Mouse (Mus musculus) limb, embryonic 11.5 days (tissue): Measurements from ENCODE around the gene Stag2. TPM values are rescaled to one million over a fixed set of nuclear protein-coding genes. Genes with fewer than 3 reads are reported as not detected.
A peak's percentile ranks its signal among the peaks of the same experiment; 100 is the strongest.

Experiments
- ATAC-seq: fragments of 200-750 bp; cut with Nextera tagmentation; 2 replicates; pipeline ENCODE4 v1.8.0; 2017; ENCODE audit warnings: low read depth; ENCODE audit not compliant: insufficient number of reproducible peaks, low FRiP score, low TSS enrichment
- DNase-seq: peaks from one replicate; pipeline ENCODE4 v3.0.0-alpha.2; 2015; ENCODE audit warnings: low spot score
- H3K27ac ChIP-seq: fragments of 300-500 bp; sonication (generic); replicated peaks from 2 replicates; pipeline ENCODE4 v1.5.1; 2014; ENCODE audit warnings: low read depth, mild to moderate bottlenecking, low read length
- H3K27me3 ChIP-seq: fragments of 300-500 bp; sonication (generic); 2 replicates; pipeline ENCODE4 v1.6.1; 2014; ENCODE audit warnings: mild to moderate bottlenecking, low read length, mixed read lengths; ENCODE audit not compliant: control insufficient read depth, insufficient read depth
- H3K36me3 ChIP-seq: fragments of 300-500 bp; sonication (generic); 2 replicates; pipeline ENCODE4 v1.6.1; 2014; ENCODE audit warnings: mild to moderate bottlenecking, low read length, moderate library complexity, mixed read lengths; ENCODE audit not compliant: control insufficient read depth, insufficient read depth
- H3K4me1 ChIP-seq: fragments of 300-500 bp; sonication (generic); 2 replicates; pipeline ENCODE4 v1.6.1; 2014; ENCODE audit warnings: low read length, mixed read lengths; ENCODE audit not compliant: control insufficient read depth, insufficient read depth
- H3K4me2 ChIP-seq: fragments of 300-500 bp; sonication (generic); 2 replicates; pipeline ENCODE4 v1.6.1; 2014; ENCODE audit warnings: low read depth, mild to moderate bottlenecking, moderate library complexity; ENCODE audit not compliant: severe bottlenecking
- H3K4me3 ChIP-seq: fragments of 300-500 bp; sonication (generic); 2 replicates; pipeline ENCODE4 v1.5.1; 2014; ENCODE audit warnings: low read depth, low read length
- H3K9ac ChIP-seq: fragments of 300-500 bp; sonication (generic); 2 replicates; pipeline ENCODE4 v1.6.1; 2014; ENCODE audit warnings: mild to moderate bottlenecking, low read length
- H3K9me3 ChIP-seq: fragments of 300-500 bp; sonication (generic); 2 replicates; pipeline ENCODE4 v1.6.1; 2016; ENCODE audit warnings: low read length; ENCODE audit not compliant: control insufficient read depth
- WGBS: fragments of 180-500 bp; shearing (Covaris S2); extraction: QIAGEN DNeasy Blood & Tissue Kit; methylation state at CpG from one replicate; pipeline ENCODE4 v1.1.7; 2014; 5-methylcytosine and 5-hydroxymethylcytosine counted together
- polyA plus RNA-seq: library from polyadenylated mRNA; unstranded; fragments of >200 nt; fragmentation: Nextera tagmentation; extraction: Ambion mirVana; gene quantifications from 2 replicates; pipeline ENCODE4 v1.2.1, GENCODE M21; 2014

Gene Stag2
- polyA plus RNA-seq, 1 experiment from 2014 or later: 58.7 TPM

- ATAC-seq (no peak), DNase-seq (no peak)
- no peaks in the 10 kb centered on the region for H3K27me3 ChIP-seq
- no peak overlapping the region for H3K4me2 ChIP-seq
- no peak overlapping the region for H3K4me3 ChIP-seq
- H3K36me3 ChIP-seq: no peaks in the 10 kb centered on the region
- H3K27ac ChIP-seq: no peak overlapping the region
- no peaks in the 10 kb centered on the region for H3K4me1 ChIP-seq
- no peaks in the 10 kb centered on the region for H3K9me3 ChIP-seq
- H3K9ac ChIP-seq: no peak overlapping the region
- 62% methylated on average over 5 of the region's 5 CpGs for WGBS
Observed at GRCm38 (mm10) chrX:42148016-42148451, 1.1 kb upstream of the Stag2 start.

DNA sequence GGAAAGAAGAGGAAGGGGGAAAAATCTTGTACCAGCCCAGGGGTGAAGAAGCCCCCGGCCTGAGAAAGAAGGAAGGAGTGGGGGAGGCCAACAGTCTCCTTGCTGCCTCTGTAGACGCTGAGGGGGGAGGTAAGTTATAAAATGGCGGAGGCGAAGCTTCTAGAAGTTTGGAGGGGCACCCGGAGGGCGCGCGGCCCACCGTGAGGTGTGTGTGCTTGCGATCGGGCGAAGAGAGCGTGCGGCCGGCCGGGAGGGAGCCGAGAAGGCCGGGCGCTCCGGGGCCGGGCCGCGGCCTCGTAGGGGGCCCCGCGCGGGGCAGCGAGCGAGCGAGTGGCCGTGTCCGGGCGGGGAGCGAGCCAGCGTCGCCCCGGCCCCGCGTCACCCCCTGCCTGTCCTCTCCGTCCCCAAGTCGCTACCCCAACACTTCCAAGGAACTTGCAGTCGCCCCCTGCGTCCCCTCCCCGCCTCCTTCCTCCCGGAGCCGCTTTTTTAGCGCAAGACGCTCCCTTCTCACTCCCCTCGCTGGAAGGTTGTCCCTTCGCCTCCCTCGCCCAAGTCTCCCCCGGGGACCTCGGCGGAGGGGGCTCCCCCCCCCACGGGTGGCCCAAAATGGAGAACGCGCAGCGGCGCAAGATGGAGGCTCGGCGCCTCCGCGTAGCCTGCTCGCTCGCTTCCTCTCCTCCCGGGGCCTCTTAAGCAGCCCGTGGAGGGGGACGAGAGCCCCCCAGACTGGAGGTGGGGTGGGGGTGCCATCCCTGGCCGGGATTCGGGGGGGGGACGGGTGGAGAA is 634 bp downstream of the Stag2 start:
- Histone ChIP-seq H3K4me2 (peak overlapping the region; percentile 46), H3K9ac (peak overlapping the region; percentile 96), H3K9me3 (no peaks in the 10 kb centered on the region), H3K27ac (peak overlapping the region; percentile 99), H3K4me1 (no peaks in the 10 kb centered on the region), H3K36me3 (no peaks in the 10 kb centered on the region), H3K27me3 (no peaks in the 10 kb centered on the region), H3K4me3 (peak overlapping the region; percentile 51)
- DNase-seq: peak; percentile 62
- 16% methylated on average over 52 of the region's 71 CpGs for WGBS
- ATAC-seq: peak; percentile 54

DNA sequence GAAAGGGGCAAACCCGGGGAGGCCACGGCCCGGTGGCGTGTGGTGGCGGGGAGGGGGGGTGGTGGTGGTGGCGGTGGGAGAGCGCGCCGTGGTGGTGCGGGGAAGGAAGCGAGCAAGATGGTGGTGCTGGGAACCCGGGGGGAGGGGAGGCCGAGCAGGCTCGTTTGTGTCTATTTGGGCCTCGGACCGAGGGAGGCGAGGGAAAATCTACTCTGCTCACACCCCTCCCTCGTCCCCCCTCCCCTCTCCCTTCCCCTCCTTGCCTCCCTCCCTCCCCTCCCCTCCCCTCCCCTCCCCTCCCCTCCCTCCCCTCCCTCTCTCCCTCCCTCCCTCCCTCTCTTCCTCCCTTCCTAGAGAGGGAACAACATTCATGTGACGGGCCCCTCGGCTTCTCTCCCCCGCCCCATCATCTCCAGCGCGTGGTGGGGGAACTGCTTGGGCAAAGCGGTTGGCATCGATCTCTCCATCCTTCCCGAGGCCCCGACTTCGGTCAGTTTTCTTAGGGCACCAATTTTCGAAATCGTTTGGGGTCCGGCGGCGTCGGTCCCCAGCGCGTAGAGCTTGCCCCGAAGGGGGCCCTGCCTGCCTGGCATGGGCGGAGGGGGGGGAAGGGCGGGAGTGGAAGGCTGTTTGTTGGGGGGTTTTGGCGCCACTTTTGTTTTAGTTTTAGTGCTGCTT is 1.4 kb downstream of the Stag2 start:
- Histone ChIP-seq H3K36me3 (no peaks in the 10 kb centered on the region), H3K27me3 (no peaks in the 10 kb centered on the region), H3K4me2 (peak overlapping the region; percentile 46; the same call in 1 of the 2 replicates), H3K9ac (peak overlapping the region; percentile 96), H3K4me3 (peak overlapping the region; percentile 51), H3K9me3 (no peaks in the 10 kb centered on the region), H3K4me1 (no peaks in the 10 kb centered on the region), H3K27ac (peak overlapping the region; percentile 99)
- ATAC-seq: peak; percentile 84
- 17% methylated on average over 15 of the region's 40 CpGs for WGBS
- DNase-seq: peak; percentile 81

DNA sequence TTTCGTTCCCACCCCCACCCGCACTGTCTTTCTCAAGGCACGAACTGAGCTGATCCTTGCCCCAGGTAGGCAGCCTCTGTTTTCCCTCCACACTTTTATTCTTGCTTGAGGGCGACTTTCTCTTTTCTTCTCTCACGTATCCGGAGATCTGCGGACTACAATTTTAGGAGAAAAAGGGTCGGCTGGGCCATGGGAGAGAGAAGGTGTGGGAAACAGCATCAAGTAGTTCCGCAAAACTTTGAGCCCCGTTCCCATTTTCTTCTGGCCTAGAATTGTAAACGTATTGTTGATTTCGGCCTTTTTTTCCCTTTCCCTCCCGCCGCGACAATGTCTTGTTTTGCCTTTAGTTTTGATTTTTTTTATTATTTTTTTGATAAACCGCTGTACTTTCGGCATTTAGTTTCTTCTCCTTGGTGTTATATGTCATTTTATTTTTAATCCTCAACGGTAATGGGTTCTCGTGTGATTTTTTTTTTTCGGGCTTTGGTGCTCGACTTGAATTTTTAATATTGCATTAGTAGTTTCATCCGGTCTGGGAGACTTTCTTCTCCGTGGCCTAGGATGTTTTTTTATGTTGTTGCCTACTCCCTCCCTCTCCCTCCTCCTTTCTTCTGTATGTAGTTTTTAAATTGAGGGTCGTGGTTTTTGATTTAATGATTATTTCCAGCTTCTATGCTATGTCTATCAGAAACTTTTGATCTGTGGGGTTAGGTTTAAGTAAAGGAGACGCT is 2.1 kb downstream of the Stag2 start:
- no peak for ATAC-seq
- no peak for DNase-seq
- Histone ChIP-seq H3K4me1 (no peaks in the 10 kb centered on the region), H3K27ac (peak overlapping the region; percentile 84), H3K36me3 (no peaks in the 10 kb centered on the region), H3K27me3 (no peaks in the 10 kb centered on the region), H3K4me3 (peak overlapping the region; percentile 51), H3K9me3 (no peaks in the 10 kb centered on the region), H3K9ac (peak overlapping the region; percentile 72), H3K4me2 (peak overlapping the region; percentile 48; the same call in 1 of the 2 replicates)
- 15% methylated on average over 25 of the region's 25 CpGs for WGBS

DNA sequence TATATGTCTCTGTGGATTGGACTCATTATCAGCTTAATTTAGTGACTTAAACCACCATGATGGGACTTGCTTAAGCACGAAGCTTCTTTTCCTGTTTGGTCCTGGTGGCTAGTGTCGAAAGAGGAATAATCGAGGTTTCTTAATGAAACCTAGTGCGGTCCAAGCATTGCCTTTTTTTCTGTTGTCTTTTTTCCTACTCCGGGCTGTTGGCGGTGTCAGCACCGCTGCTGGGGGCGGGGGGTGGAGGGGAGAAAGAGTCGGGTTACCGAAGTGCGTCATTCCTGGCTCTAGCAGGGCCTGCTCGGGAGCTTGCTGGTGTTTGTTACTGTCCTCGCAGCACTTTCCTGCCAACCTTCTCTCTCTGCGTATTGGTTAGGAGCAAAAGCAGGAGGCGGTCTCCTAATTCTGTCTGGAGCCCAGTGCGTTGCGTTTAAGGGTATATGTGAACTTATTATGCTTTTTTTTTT is 2.8 kb downstream of the Stag2 start:
- H3K4me2 ChIP-seq: peak overlapping the region; percentile 48; the same call in 1 of the 2 replicates
- no peaks in the 10 kb centered on the region for H3K9me3 ChIP-seq
- ATAC-seq (peak; percentile 75), DNase-seq (peak; percentile 81)
- H3K36me3 ChIP-seq: no peaks in the 10 kb centered on the region
- no peaks in the 10 kb centered on the region for H3K27me3 ChIP-seq
- no peaks in the 10 kb centered on the region for H3K4me1 ChIP-seq
- H3K4me3 ChIP-seq: peak overlapping the region; percentile 51
- 12% methylated on average over 17 of the region's 17 CpGs for WGBS
- peak overlapping the region; percentile 84 for H3K27ac ChIP-seq
- H3K9ac ChIP-seq: peak overlapping the region; percentile 58

DNA sequence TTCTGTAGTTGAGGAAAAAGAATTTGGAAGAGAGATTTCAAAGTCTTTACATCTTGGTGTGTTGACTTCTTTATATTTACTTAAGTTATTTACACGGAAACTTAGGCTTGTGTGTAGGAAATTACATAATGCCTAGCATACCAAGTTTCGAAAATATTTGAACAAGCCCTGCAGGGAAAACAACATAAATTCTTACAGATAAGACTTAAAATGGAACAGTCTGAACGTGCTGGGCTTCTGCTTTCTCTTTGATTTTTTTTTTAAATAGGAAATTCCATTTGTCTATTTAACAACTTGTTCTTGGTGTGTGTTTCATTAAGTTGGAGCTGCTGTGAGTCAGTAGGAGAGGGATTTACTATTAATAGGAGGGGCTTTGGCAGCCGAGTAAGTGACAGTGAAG is 3.9 kb downstream of the Stag2 start:
- Histone ChIP-seq H3K27ac (no peak overlapping the region), H3K9ac (no peak overlapping the region), H3K4me1 (no peaks in the 10 kb centered on the region), H3K4me2 (peak overlapping the region; percentile 48), H3K27me3 (no peaks in the 10 kb centered on the region), H3K4me3 (peak overlapping the region; percentile 20; the same call in 1 of the 2 replicates), H3K36me3 (no peaks in the 10 kb centered on the region), H3K9me3 (no peaks in the 10 kb centered on the region)
- ATAC-seq: no peak
- no peak for DNase-seq
- 22% methylated on average over 4 of the region's 4 CpGs for WGBS

DNA sequence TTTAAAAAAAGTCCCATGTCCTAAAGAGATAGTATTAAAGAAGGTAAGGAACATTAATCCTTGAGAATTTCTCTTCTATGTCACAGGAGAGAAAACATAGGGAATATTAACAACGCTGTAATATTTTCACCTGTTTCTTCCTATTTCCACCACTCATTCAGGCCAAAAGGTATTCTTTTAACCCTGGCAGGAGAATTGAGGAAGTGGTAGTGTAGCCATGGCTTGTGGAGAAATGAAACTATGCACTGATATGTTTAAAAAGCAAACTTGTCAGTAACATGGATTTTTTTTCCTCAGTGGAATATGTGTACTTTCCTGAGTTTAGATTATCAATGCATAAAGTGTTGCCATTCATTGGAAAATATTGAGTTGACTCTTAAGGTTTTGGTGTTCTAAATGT is 16.3 kb downstream of the Stag2 start:
- H3K4me2 ChIP-seq: no peak overlapping the region
- ATAC-seq (no peak), DNase-seq (no peak)
- H3K27me3 ChIP-seq: no peaks in the 10 kb centered on the region
- WGBS: 94% methylated on average over 1 of the region's 1 CpGs
- no peak overlapping the region for H3K9ac ChIP-seq
- no peak overlapping the region for H3K4me3 ChIP-seq
- no peaks in the 10 kb centered on the region for H3K9me3 ChIP-seq
- no peaks in the 10 kb centered on the region for H3K4me1 ChIP-seq
- no peaks in the 10 kb centered on the region for H3K36me3 ChIP-seq
- no peak overlapping the region for H3K27ac ChIP-seq

GRCm38 (mm10) chrX:42170811-42171210 is 21.7 kb downstream of the Stag2 start:
- ATAC-seq (no peak), DNase-seq (no peak)
- no peaks in the 10 kb centered on the region for H3K4me1 ChIP-seq
- H3K4me3 ChIP-seq: no peak overlapping the region
- H3K9me3 ChIP-seq: no peaks in the 10 kb centered on the region
- no peaks in the 10 kb centered on the region for H3K27me3 ChIP-seq
- H3K9ac ChIP-seq: no peak overlapping the region
- no peak overlapping the region for H3K4me2 ChIP-seq
- WGBS: 92% methylated on average over 5 of the region's 5 CpGs
- H3K27ac ChIP-seq: no peak overlapping the region
- no peaks in the 10 kb centered on the region for H3K36me3 ChIP-seq
